In the genomic region with DNA sequence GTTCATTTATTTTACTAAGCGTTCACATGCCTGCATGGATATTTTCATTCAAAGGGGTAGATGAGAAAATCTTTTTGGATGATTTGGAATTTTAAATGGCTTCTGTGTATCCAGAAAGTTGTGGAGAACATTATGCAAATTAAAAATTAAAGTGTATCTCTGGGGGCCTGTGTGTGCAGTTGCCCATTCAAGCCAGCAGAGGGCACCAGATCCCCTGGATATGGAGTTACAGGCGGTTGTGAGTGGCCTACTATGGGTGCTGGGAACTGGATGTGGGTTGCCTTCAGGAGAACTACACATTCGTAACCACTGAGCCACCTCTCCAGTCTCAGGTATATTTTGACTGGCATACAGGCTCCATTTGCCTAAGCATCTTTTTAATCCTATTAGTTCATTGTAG, we compare ENCODE assay signal across 17 mouse cellular contexts.
A peak's percentile ranks its signal among the peaks of the same experiment; 100 is the strongest.
DNase-seq lines count a peak whose midpoint lies in the region; ATAC-seq and TF ChIP-seq lines count a peak whose summit lies in the region.
"Had no signal": no experiment of that assay in that cellular context is flagged by ENCODE, and none has a peak within 500 bp of the region (broad histone marks: within the 10 kb centered on the region; RNA-seq: fewer than 3 reads in every experiment).

No protein-coding gene starts in this region.

- H3K4me3 ChIP-seq in kidney, adult 2 months (ENCODE audit: insufficient read depth, low read depth, low read length): no peak overlapping the region
- no peak overlapping the region for H3K4me3 ChIP-seq in midbrain, postnatal 0 days (ENCODE audit: low read depth, low read length)
- H3K4me3 ChIP-seq in midbrain, embryonic 15.5 days: no peak overlapping the region
- no peak overlapping the region for H3K4me3 ChIP-seq in bone marrow, adult 2 months (replicated peaks; ENCODE audit: control insufficient read depth, low read depth, low read length)
- H3K4me3 ChIP-seq: forebrain, embryonic 13.5 days; heart, embryonic 10.5 days; liver, embryonic 15.5 days; midbrain, embryonic 12.5 days had no signal

- DNase-seq in kidney, adult 2 months: no peak
- no peak for DNase-seq in kidney, adult 9 months
- no peak for DNase-seq in midbrain, postnatal 0 days (ENCODE audit: low spot score)
- peak; percentile 15 for DNase-seq in ES-CJ7 (ENCODE audit: low read depth, low spot score)
- no peak for DNase-seq in layer of hippocampus, postnatal 36 days
- DNase-seq in gastrocnemius, adult 18-20 months (ENCODE audit: low spot score): no peak
- DNase-seq: adrenal gland, postnatal 10 days; cerebellum, adult 8-10 months; embryo, embryonic 11 days had no signal

- no peak for ATAC-seq in midbrain, postnatal 0 days (ENCODE audit: low FRiP score)
- no peak for ATAC-seq in midbrain, embryonic 15.5 days (replicated peaks)
- ATAC-seq: forebrain, embryonic 13.5 days; hindbrain, embryonic 16.5 days had no signal

- H3K27ac ChIP-seq in kidney, adult 2 months (ENCODE audit: insufficient read depth, low read depth, low read length): no peak overlapping the region
- H3K27ac ChIP-seq in midbrain, postnatal 0 days (ENCODE audit: low read depth, low read length): no peak overlapping the region
- no peak overlapping the region for H3K27ac ChIP-seq in midbrain, embryonic 15.5 days
- no peak overlapping the region for H3K27ac ChIP-seq in bone marrow, adult 2 months (ENCODE audit: control insufficient read depth, insufficient read depth, low read depth, low read length, poor library complexity)
- H3K27ac ChIP-seq: forebrain, embryonic 13.5 days; heart, embryonic 10.5 days; liver, embryonic 15.5 days; macrophage; midbrain, embryonic 12.5 days had no signal

- no peaks in the 10 kb centered on the region for H3K27me3 ChIP-seq in kidney, adult 2 months (replicated peaks; ENCODE audit: control insufficient read depth, insufficient read depth, low read length)
- no peaks in the 10 kb centered on the region for H3K27me3 ChIP-seq in midbrain, postnatal 0 days (ENCODE audit: insufficient read depth, low read length)
- H3K27me3 ChIP-seq in midbrain, embryonic 15.5 days (replicated peaks): no peaks in the 10 kb centered on the region
- H3K27me3 ChIP-seq: forebrain, embryonic 13.5 days; liver, embryonic 15.5 days; midbrain, embryonic 12.5 days had no signal

- WGBS in kidney, adult 2 months: 87% methylated on average over 3 of the region's 3 CpGs
- WGBS in midbrain, postnatal 0 days: 82% methylated on average over 3 of the region's 3 CpGs
- WGBS in midbrain, embryonic 15.5 days: 84% methylated on average over 3 of the region's 3 CpGs
- 91% methylated on average over 3 of the region's 3 CpGs for WGBS in bone marrow, adult 2 months

- H3K4me2 ChIP-seq in midbrain, postnatal 0 days (ENCODE audit: low read depth, low read length, poor library complexity, severe bottlenecking): no peak overlapping the region
- no peak overlapping the region for H3K4me2 ChIP-seq in midbrain, embryonic 15.5 days
- H3K4me2 ChIP-seq: forebrain, embryonic 13.5 days; liver, embryonic 15.5 days; midbrain, embryonic 12.5 days had no signal

- no peak for TF ChIP-seq POLR2A in kidney, adult 2 months (IDR thresholded peaks at IDR 0.05; ENCODE audit: low read depth, low read length)
- TF ChIP-seq POLR2A in bone marrow, adult 2 months (IDR thresholded peaks at IDR 0.05; ENCODE audit: borderline replicate concordance, control insufficient read depth, low read depth, low read length): no peak

- no peaks in the 10 kb centered on the region for H3K36me3 ChIP-seq in kidney, adult 2 months (ENCODE audit: control insufficient read depth, insufficient read depth, low read length)
- H3K36me3 ChIP-seq in midbrain, postnatal 0 days (ENCODE audit: insufficient read depth, low read length): no peaks in the 10 kb centered on the region
- H3K36me3 ChIP-seq in midbrain, embryonic 15.5 days (replicated peaks): no peaks in the 10 kb centered on the region
- H3K36me3 ChIP-seq: heart, embryonic 10.5 days; liver, embryonic 15.5 days; midbrain, embryonic 12.5 days had no signal

- H3K4me1 ChIP-seq in kidney, adult 2 months (ENCODE audit: control insufficient read depth, insufficient read depth, low read length): no peaks in the 10 kb centered on the region
- H3K4me1 ChIP-seq in midbrain, postnatal 0 days (ENCODE audit: insufficient read depth, low read length): no peaks in the 10 kb centered on the region
- no peaks in the 10 kb centered on the region for H3K4me1 ChIP-seq in midbrain, embryonic 15.5 days
- peaks cover 1% of the 10 kb centered on the region; the same call in 1 of the 2 replicates for H3K4me1 ChIP-seq in bone marrow, adult 2 months (ENCODE audit: control insufficient read depth, insufficient read depth, low read length)
- H3K4me1 ChIP-seq: forebrain, embryonic 13.5 days; heart, embryonic 10.5 days; liver, embryonic 15.5 days; midbrain, embryonic 12.5 days had no signal

- no peak overlapping the region for H3K9ac ChIP-seq in midbrain, postnatal 0 days (replicated peaks; ENCODE audit: low read length, poor library complexity, severe bottlenecking)
- no peak overlapping the region for H3K9ac ChIP-seq in midbrain, embryonic 15.5 days
- H3K9ac ChIP-seq: forebrain, embryonic 13.5 days; liver, embryonic 15.5 days; midbrain, embryonic 12.5 days had no signal

- no peaks in the 10 kb centered on the region for H3K9me3 ChIP-seq in midbrain, postnatal 0 days (ENCODE audit: low read length)
- no peaks in the 10 kb centered on the region for H3K9me3 ChIP-seq in midbrain, embryonic 15.5 days
- H3K9me3 ChIP-seq: heart, embryonic 10.5 days; liver, embryonic 15.5 days; midbrain, embryonic 12.5 days had no signal

- TF ChIP-seq CTCF in kidney, adult 2 months (conservative IDR thresholded peaks at IDR 0.05; ENCODE audit: insufficient read depth, insufficient read length, low read depth, low read length): peak; percentile 21; the same call in 1 of the 2 replicates
- TF ChIP-seq CTCF in midbrain, postnatal 0 days (IDR thresholded peaks at IDR 0.05): peak; percentile 41
- peak; percentile 40; the same call in 1 of the 2 replicates for TF ChIP-seq CTCF in bone marrow, adult 2 months (IDR thresholded peaks at IDR 0.05; ENCODE audit: control insufficient read depth, insufficient read depth, low read length)
